Mouse (Mus musculus) cerebellum, adult 9-11 months (tissue): Measurements from ENCODE around the gene Anapc16.

Experiments
- DNase-seq: peaks from one replicate; pipeline ENCODE4 v3.0.0; 2022

Anapc16 gene

GRCm38 (mm10) chr10:59969821-59970449 lies 33.0 kb downstream of the Anapc16 start:
- peak; percentile 88 for DNase-seq

- DNase-seq = peak; percentile 68
Observed at GRCm38 (mm10) chr10:59967309-59967942, 35.5 kb downstream of the Anapc16 start.

- DNase-seq = no peak
Observed at GRCm38 (mm10) chr10:59966743-59967142, 36.2 kb downstream of the Anapc16 start.

- no peak for DNase-seq
Observed at GRCm38 (mm10) chr10:59965788-59966187, 37.1 kb downstream of the Anapc16 start.

GRCm38 (mm10) chr10:59965362-59965695 lies 37.6 kb downstream of the Anapc16 start:
- no peak for DNase-seq

GRCm38 (mm10) chr10:59964504-59965361 lies 38.2 kb downstream of the Anapc16 start:
- no peak for DNase-seq

GRCm38 (mm10) chr10:59963609-59964008 lies 39.3 kb downstream of the Anapc16 start:
- DNase-seq = no peak

- no peak for DNase-seq
Observed at GRCm38 (mm10) chr10:59959517-59959916, 43.4 kb downstream of the Anapc16 start.

- DNase-seq = no peak
Observed at GRCm38 (mm10) chr10:59958458-59958857, 44.5 kb downstream of the Anapc16 start.

GRCm38 (mm10) chr10:59957171-59958149 lies 45.5 kb downstream of the Anapc16 start:
- no peak for DNase-seq

GRCm38 (mm10) chr10:59956681-59957080 lies 46.3 kb downstream of the Anapc16 start:
- no peak for DNase-seq

- no peak for DNase-seq
Observed at GRCm38 (mm10) chr10:59953564-59954039, 49.3 kb downstream of the Anapc16 start.

GRCm38 (mm10) chr10:59952781-59953563 lies 50.0 kb downstream of the Anapc16 start:
- peak; percentile 80 for DNase-seq

- DNase-seq = peak; percentile 86
Observed at GRCm38 (mm10) chr10:59952152-59952780, 50.7 kb downstream of the Anapc16 start.

- DNase-seq = peak; percentile 100
Observed at GRCm38 (mm10) chr10:59951211-59952151, 51.5 kb downstream of the Anapc16 start, which contains the start of gene Ddit4. Gene Ddit4, minus strand, starts transcription at chr10:59951834.

- DNase-seq = peak; percentile 92
Observed at GRCm38 (mm10) chr10:59950716-59951191, 52.2 kb downstream of the Anapc16 start.

GRCm38 (mm10) chr10:59949783-59950605 lies 52.9 kb downstream of the Anapc16 start:
- DNase-seq = peak; percentile 72

GRCm38 (mm10) chr10:59949255-59949648 lies 53.7 kb downstream of the Anapc16 start:
- DNase-seq = peak; percentile 68
